Mouse (Mus musculus): ENCODE measurements around the gene Homer3. TPM values are rescaled to one million over a fixed set of nuclear protein-coding genes. Genes with fewer than 3 reads are reported as not detected.

The Homer3 gene
- total RNA-seq, 1 experiment from 2014 or later = 3.4 TPM

DNA sequence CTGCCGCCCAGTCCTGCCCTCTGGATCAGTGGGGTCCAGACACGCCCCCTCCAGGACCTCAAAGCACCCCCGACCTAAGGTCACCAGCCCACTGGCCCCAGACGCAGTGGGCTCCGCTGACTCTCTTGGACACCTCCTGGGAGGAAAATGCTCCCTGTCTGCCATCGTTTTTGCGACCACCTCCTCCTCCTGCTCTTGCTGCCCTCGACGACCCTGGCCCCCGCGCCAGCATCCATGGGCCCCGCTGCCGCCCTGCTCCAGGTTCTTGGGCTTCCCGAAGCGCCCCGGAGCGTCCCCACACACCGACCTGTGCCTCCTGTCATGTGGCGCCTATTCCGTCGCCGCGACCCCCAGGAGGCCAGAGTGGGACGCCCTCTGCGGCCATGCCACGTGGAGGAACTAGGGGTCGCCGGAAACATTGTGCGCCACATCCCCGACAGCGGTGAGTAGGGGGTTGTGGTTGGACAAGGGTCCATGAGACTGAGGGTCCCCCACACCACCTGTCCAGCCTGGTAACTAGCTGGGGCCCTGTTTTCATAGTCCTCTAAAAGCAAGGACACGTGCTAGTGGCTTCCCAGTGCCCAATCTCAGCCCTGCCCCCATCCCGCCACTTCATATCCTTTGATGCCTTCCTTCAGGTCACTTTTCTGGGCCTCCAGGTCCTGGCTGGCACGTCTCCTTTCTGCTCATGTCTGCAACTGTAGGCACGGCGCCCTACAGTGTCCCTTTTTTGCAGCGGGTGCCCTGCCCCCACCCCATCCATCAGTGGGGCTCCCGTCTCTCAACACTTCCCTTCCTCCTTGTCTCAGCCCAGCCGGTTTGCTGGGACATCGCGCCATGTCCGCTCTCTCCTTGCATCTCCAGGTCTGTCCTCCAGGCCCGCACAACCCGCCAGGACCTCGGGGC lies 47.5 kb downstream of the Homer3 start:
- ATAC-seq (replicated peaks; ENCODE audit: insufficient number of reproducible peaks, low FRiP score, low TSS enrichment, poor library complexity, severe bottlenecking) = no peak

DNA sequence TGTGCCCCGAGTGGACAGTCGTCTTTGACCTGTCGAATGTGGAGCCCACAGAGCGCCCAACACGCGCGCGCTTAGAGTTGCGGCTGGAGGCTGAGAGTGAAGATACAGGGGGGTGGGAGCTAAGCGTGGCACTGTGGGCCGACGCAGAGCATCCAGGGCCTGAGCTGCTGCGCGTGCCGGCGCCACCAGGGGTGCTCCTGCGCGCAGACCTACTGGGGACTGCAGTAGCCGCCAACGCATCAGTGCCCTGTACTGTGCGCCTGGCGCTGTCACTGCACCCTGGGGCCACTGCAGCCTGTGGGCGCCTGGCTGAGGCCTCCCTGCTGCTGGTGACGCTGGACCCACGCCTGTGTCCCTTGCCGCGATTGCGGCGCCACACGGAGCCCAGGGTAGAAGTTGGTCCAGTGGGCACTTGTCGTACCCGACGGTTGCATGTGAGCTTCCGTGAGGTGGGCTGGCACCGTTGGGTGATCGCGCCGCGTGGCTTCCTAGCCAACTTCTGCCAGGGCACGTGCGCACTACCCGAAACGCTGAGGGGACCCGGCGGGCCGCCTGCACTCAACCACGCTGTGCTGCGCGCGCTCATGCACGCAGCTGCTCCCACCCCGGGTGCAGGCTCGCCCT lies 48.2 kb downstream of the Homer3 start:
- ATAC-seq (replicated peaks; ENCODE audit: insufficient number of reproducible peaks, low FRiP score, low TSS enrichment, poor library complexity, severe bottlenecking) = no peak

GRCm38 (mm10) chr8:70331526-70331925 lies 48.9 kb downstream of the Homer3 start:
- ATAC-seq (replicated peaks; ENCODE audit: insufficient number of reproducible peaks, low FRiP score, low TSS enrichment, poor library complexity, severe bottlenecking) = no peak

GRCm38 (mm10) chr8:70332070-70332877 lies 49.6 kb downstream of the Homer3 start:
- ATAC-seq (replicated peaks; ENCODE audit: insufficient number of reproducible peaks, low FRiP score, low TSS enrichment, poor library complexity, severe bottlenecking) = no peak

DNA sequence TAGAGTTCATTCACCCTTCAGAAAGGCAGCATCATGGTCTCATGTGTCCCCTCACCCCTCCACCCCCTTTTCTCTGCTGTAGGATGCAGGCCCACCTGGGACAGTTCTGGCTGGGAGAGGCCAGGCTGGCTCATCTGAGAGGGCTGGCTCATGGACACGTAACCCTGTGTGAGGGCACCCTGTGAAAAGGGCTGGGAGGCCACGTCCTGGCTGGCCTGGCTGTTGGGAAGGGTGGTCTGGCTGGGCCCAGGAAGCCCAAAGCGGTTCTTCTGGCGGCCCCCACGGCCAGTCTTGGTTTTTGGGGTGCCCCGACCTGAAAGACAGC lies 50.2 kb downstream of the Homer3 start:
- ATAC-seq (replicated peaks; ENCODE audit: insufficient number of reproducible peaks, low FRiP score, low TSS enrichment, poor library complexity, severe bottlenecking) = no peak

DNA sequence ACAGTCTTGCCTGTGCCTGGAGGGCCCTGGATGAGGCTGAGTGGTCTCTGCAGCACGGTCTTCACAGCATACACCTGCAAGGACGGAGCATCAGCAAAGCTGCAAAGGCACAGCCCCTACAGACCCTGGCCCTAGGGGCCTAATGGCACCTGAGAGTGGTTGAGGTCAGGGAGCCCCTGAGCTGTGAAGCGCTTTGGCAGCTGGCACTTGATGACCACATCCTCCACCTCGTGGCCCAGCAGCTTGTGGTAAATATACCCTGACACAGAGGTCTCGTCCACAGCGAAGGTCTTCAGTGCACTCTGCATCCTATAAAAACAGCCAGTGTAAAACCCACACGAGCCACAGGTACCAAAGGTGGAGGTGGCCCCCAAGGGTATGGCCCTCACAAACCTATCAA lies 56.3 kb downstream of the Homer3 start:
- ATAC-seq (replicated peaks; ENCODE audit: insufficient number of reproducible peaks, low FRiP score, low TSS enrichment, poor library complexity, severe bottlenecking) = no peak

DNA sequence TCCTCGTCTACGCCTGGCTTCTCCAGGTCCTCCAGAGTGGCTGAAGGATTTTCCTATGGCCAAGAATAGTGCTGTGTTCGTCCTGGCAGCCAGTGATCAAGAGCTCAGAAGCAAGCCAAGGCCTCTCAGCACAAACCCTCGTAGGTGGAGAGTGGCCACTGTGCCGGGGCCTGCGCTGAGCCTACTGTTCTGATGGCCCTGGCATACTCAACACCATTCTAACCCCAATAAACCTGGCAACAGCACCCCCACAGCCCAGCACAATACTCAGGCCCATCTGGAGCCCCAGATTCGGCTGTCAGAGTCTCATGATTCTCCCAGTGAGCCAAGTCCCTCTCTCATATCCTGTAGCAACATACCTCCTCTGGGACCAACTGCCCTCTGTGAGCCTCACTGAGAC lies 58.0 kb downstream of the Homer3 start:
- ATAC-seq (replicated peaks; ENCODE audit: insufficient number of reproducible peaks, low FRiP score, low TSS enrichment, poor library complexity, severe bottlenecking) = no peak

- peak; percentile 36 for ATAC-seq (replicated peaks; ENCODE audit: insufficient number of reproducible peaks, low FRiP score, low TSS enrichment, poor library complexity, severe bottlenecking)
Observed at GRCm38 (mm10) chr8:70342007-70342406, 59.4 kb downstream of the Homer3 start.

DNA sequence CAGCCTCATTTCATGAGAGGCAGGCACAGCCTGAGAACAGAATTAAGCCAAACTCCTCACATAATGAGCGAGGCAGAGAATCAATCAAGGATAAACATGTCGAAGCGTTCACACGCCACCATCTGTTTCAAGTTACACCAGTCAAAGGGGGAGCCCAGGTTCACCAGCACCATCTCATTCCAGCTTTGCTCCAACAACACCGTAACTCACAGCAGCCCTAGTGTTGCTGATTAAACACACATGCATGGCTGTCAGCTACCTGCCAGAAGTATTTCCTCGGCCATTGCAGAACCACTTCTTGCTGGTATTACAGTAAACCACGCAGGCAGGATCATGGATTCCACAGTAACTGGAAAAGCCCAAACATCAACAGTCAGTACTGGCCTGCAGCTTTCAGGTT lies 60.4 kb downstream of the Homer3 start:
- no peak for ATAC-seq (replicated peaks; ENCODE audit: insufficient number of reproducible peaks, low FRiP score, low TSS enrichment, poor library complexity, severe bottlenecking)

GRCm38 (mm10) chr8:70343696-70344095 lies 61.1 kb downstream of the Homer3 start:
- no peak for ATAC-seq (replicated peaks; ENCODE audit: insufficient number of reproducible peaks, low FRiP score, low TSS enrichment, poor library complexity, severe bottlenecking)

Other genes starting within 250 kb of the Homer3 start
- 58.1 to 68.4 TPM (median 66.0 TPM) in 3 replicates for gene Mau2, start 240.1 kb upstream of the Homer3 start, total RNA-seq (2017)
- gene Sugp1, start 240.0 kb upstream of the Homer3 start, total RNA-seq (2017) = 32.1 to 49.3 TPM (median 38.7 TPM) in 3 replicates
- 3.2 to 3.9 TPM in 2 of 3 replicates, not detected in the other for gene Tm6sf2, start 209.9 kb upstream of the Homer3 start, total RNA-seq (2017)
- not detected in 3 replicates for gene Hapln4, start 199.4 kb upstream of the Homer3 start, total RNA-seq (2017)
- not detected in 3 replicates for gene Ncan, start 162.0 kb upstream of the Homer3 start, total RNA-seq (2017)
- gene Nr2c2ap, start 151.5 kb upstream of the Homer3 start, total RNA-seq (2017) = 6.0 to 12.0 TPM (median 11.1 TPM) in 3 replicates
- 12.5 to 17.9 TPM (median 17.8 TPM) in 3 replicates for gene Rfxank, start 143.7 kb upstream of the Homer3 start, total RNA-seq (2017)
- 60.6 to 63.2 TPM (median 61.3 TPM) in 3 replicates for gene Borcs8, start 143.3 kb upstream of the Homer3 start, total RNA-seq (2017)
- 0.78 to 1.5 TPM in 2 of 3 replicates, not detected in the other for gene Mef2b, start 143.1 kb upstream of the Homer3 start, total RNA-seq (2017)
- gene Tmem161a, start 110.5 kb upstream of the Homer3 start, total RNA-seq (2017) = 4.2 to 14.5 TPM (median 9.0 TPM) in 3 replicates
- gene Slc25a42, start 70.5 kb upstream of the Homer3 start, total RNA-seq (2017) = 0.32 to 1.4 TPM in 2 of 3 replicates, not detected in the other
- 14.0 to 47.5 TPM (median 21.6 TPM) in 3 replicates for gene Sugp2, start 48.6 kb upstream of the Homer3 start, total RNA-seq (2017)
- gene Armc6, start 48.4 kb upstream of the Homer3 start, total RNA-seq (2017) = 1.7 to 8.4 TPM (median 2.9 TPM) in 3 replicates
- 74.6 to 94.0 TPM (median 75.3 TPM) in 3 replicates for gene Ddx49, start 19.7 kb downstream of the Homer3 start, total RNA-seq (2017)
- 79.7 to 131 TPM (median 108 TPM) in 3 replicates for gene Cope, start 19.7 kb downstream of the Homer3 start, total RNA-seq (2017)
- gene Cers1, start 32.9 kb downstream of the Homer3 start, total RNA-seq (2017) = not detected in 3 replicates
- gene Gdf1, start 47.0 kb downstream of the Homer3 start, total RNA-seq (2017) = not detected in 3 replicates
- 21.5 to 44.5 TPM (median 27.6 TPM) in 3 replicates for gene Upf1, start 70.5 kb downstream of the Homer3 start, total RNA-seq (2017)
- 0.11 to 4.1 TPM (median 0.19 TPM) in 3 replicates for gene Comp, start 90.7 kb downstream of the Homer3 start, total RNA-seq (2017)
- gene Crtc1, start 156.8 kb downstream of the Homer3 start, total RNA-seq (2017) = 1.8 to 7.0 TPM (median 6.5 TPM) in 3 replicates
- gene Klhl26, start 194.1 kb downstream of the Homer3 start, total RNA-seq (2017) = 3.3 to 8.3 TPM (median 3.4 TPM) in 3 replicates
- not detected in 3 replicates for gene Tmem59l, start 204.5 kb downstream of the Homer3 start, total RNA-seq (2017)
- gene Crlf1, start 210.3 kb downstream of the Homer3 start, total RNA-seq (2017) = not detected in 3 replicates
- gene Rex1bd, start 223.9 kb downstream of the Homer3 start, total RNA-seq (2017) = 16.6 to 32.7 TPM (median 26.1 TPM) in 3 replicates
- gene Uba52, start 228.0 kb downstream of the Homer3 start, total RNA-seq (2017) = 1,178 to 1,886 TPM (median 1,315 TPM) in 3 replicates
- 147 to 174 TPM (median 173 TPM) in 3 replicates for gene Fkbp8, start 244.9 kb downstream of the Homer3 start, total RNA-seq (2017)
- gene Kxd1, start 245.1 kb downstream of the Homer3 start, total RNA-seq (2017) = 63.0 to 84.2 TPM (median 67.0 TPM) in 3 replicates

All from monocyte, adult 5-6 weeks (primary cell).